Mouse (Mus musculus) stomach, postnatal 0 days (tissue): ENCODE results near the gene Olfr592.
"Not testable (repeated sequence)": the region's sequence is repeated elsewhere in the genome, so short reads cannot be mapped to it uniquely, and the experiment has no call there.

ENCODE experiments used
- CTCF ChIP-seq: IDR thresholded peaks from 2 replicates; pipeline ENCODE4 v1.5.1; 2016; ENCODE audit warnings: antibody characterized with exemption, low read depth, mild to moderate bottlenecking, moderate library complexity
- EP300 ChIP-seq: optimal IDR thresholded peaks from 2 replicates; pipeline ENCODE3; 2016; ENCODE audit warnings: antibody characterized with exemption

GRCm38 (mm10) chr7:103212050-103212449 is 27.4 kb downstream of the Olfr592 start:
- not testable (repeated sequence) for TF ChIP-seq CTCF, EP300
